Mouse (Mus musculus) embryonic facial prominence, embryonic 10.5 days (tissue): Measurements from ENCODE around the gene Kcng1. TPM values are rescaled to one million over a fixed set of nuclear protein-coding genes. Genes with fewer than 3 reads are reported as not detected.

Experiments used
- DNase-seq: peaks from one replicate; pipeline ENCODE4 v3.0.0-alpha.2; 2017; ENCODE audit warnings: low spot score
- H3K27ac ChIP-seq: fragments of 300-500 bp; sonication (generic); replicated peaks from 2 replicates; pipeline ENCODE4 v1.5.1; 2016; ENCODE audit warnings: mild to moderate bottlenecking
- H3K27me3 ChIP-seq: fragments of 300-500 bp; sonication (generic); replicated peaks from 2 replicates; pipeline ENCODE4 v1.6.1; 2016; ENCODE audit warnings: low read depth, mild to moderate bottlenecking; ENCODE audit not compliant: poor library complexity, severe bottlenecking
- H3K36me3 ChIP-seq: fragments of 300-500 bp; sonication (generic); replicated peaks from 2 replicates; pipeline ENCODE4 v1.6.1; 2016; ENCODE audit warnings: mild to moderate bottlenecking, moderate library complexity
- H3K4me1 ChIP-seq: fragments of 300-500 bp; sonication (generic); 2 replicates; pipeline ENCODE4 v1.6.1; 2016
- H3K4me3 ChIP-seq: fragments of 300-500 bp; sonication (generic); 2 replicates; pipeline ENCODE4 v1.5.1; 2016; ENCODE audit warnings: mild to moderate bottlenecking, moderate library complexity
- H3K9me3 ChIP-seq: fragments of 300-500 bp; sonication (generic); 2 replicates; pipeline ENCODE4 v1.6.1; 2016; ENCODE audit warnings: mild to moderate bottlenecking
- WGBS: fragments of 180-500 bp; shearing (Covaris S2); methylation state at CpG from one replicate; pipeline ENCODE4 v1.1.7; 2016; 5-methylcytosine and 5-hydroxymethylcytosine counted together
- polyA plus RNA-seq: library from polyadenylated mRNA; unstranded; fragments of >200 nt; fragmentation: Nextera tagmentation; extraction: Ambion mirVana; gene quantifications from 2 replicates; pipeline ENCODE4 v1.2.1, GENCODE M21; 2016

Gene Kcng1
- polyA plus RNA-seq, 1 experiment from 2014 or later: 1.2 TPM

- WGBS: under 1% methylated on average over 73 of the region's 73 CpGs
- peaks cover 52% of the 10 kb centered on the region for H3K36me3 ChIP-seq
- DNase-seq: peak; percentile 90
These were observed 51.4 kb downstream of the Kcng1 start, which contains the start of the genes Gm20716, Dpm1 and Mocs3 for GRCm38 (mm10) chr2:168230026-168230728. Gene Gm20716 (minus strand): TSS chr2:168230364. Gene Dpm1 (minus strand): TSS chr2:168230591. Gene Mocs3 (plus strand): TSS chr2:168230622.

GRCm38 (mm10) chr2:168229116-168230025, 52.2 kb downstream of the Kcng1 start:
- no peaks in the 10 kb centered on the region for H3K27me3 ChIP-seq
- DNase-seq: no peak
- peaks cover 31% of the 10 kb centered on the region for H3K4me1 ChIP-seq
- peaks cover 55% of the 10 kb centered on the region for H3K36me3 ChIP-seq
- peak overlapping the region; percentile 98 for H3K4me3 ChIP-seq
- no peaks in the 10 kb centered on the region for H3K9me3 ChIP-seq
- H3K27ac ChIP-seq: peak overlapping the region; percentile 95
- WGBS: 21% methylated on average over 41 of the region's 41 CpGs

More at GRCm38 (mm10) chr2:168230026-168230728, 51.4 kb downstream of the Kcng1 start, which contains the start of the genes Gm20716, Dpm1 and Mocs3:
- Histone ChIP-seq H3K27ac (peak within 1 kb of the TSS; percentile 95), H3K4me3 (peak within 1 kb of the TSS; percentile 98), H3K27me3 (no peaks in the 10 kb centered on the region), H3K4me1 (peaks cover 31% of the 10 kb centered on the region), H3K9me3 (no peaks in the 10 kb centered on the region)

- Histone ChIP-seq H3K9me3 (no peaks in the 10 kb centered on the region), H3K27me3 (no peaks in the 10 kb centered on the region), H3K36me3 (peaks cover 82% of the 10 kb centered on the region), H3K4me1 (peaks cover 4% of the 10 kb centered on the region), H3K4me3 (no peak overlapping the region), H3K27ac (no peak overlapping the region)
- WGBS: 87% methylated on average over 6 of the region's 6 CpGs
- DNase-seq: no peak
These were observed 58.2 kb downstream of the Kcng1 start for GRCm38 (mm10) chr2:168223326-168223725.

GRCm38 (mm10) chr2:168213788-168214397, 67.6 kb downstream of the Kcng1 start:
- DNase-seq: no peak
- Histone ChIP-seq H3K36me3 (peaks cover 99% of the 10 kb centered on the region), H3K4me3 (no peak overlapping the region), H3K27ac (no peak overlapping the region), H3K27me3 (no peaks in the 10 kb centered on the region), H3K4me1 (no peaks in the 10 kb centered on the region), H3K9me3 (no peaks in the 10 kb centered on the region)
- 49% methylated on average over 5 of the region's 5 CpGs for WGBS

Other genes with a start within 250 kb of the Kcng1 start
- gene Pard6b, start 200.7 kb downstream of the Kcng1 start, polyA plus RNA-seq: 7.3 and 7.4 TPM in 2 replicates
- 3.4 and 3.5 TPM in 2 replicates for gene Adnp, start 74.6 kb downstream of the Kcng1 start, polyA plus RNA-seq
- gene Gm20716, start 51.4 kb downstream of the Kcng1 start, polyA plus RNA-seq: 17.9 and 20.7 TPM in 2 replicates
- gene Dpm1, start 51.1 kb downstream of the Kcng1 start, polyA plus RNA-seq: 71.5 and 72.5 TPM in 2 replicates
- gene Mocs3, start 51.1 kb downstream of the Kcng1 start, polyA plus RNA-seq: 6.4 and 6.6 TPM in 2 replicates